Mouse (Mus musculus) midbrain, embryonic 11.5 days (tissue): Measurements from ENCODE around the gene Lcn2. TPM values are rescaled to one million over a fixed set of nuclear protein-coding genes. Genes with fewer than 3 reads are reported as not detected.

ENCODE experiments used
- ATAC-seq: fragments of 200-750 bp; cut with Nextera tagmentation; 2 replicates; pipeline ENCODE4 v1.8.0; 2017; ENCODE audit warnings: moderate TSS enrichment, moderate library complexity; ENCODE audit not compliant: low FRiP score
- DNase-seq: peaks from one replicate; pipeline ENCODE4 v3.0.0; 2015; ENCODE audit warnings: low spot score; ENCODE audit errors: missing footprints
- H3K27ac ChIP-seq: fragments of 300-500 bp; sonication (generic); 2 replicates; pipeline ENCODE4 v1.5.1; 2014; ENCODE audit warnings: low read depth, low read length
- H3K27me3 ChIP-seq: fragments of 300-500 bp; sonication (generic); 2 replicates; pipeline ENCODE4 v1.6.1; 2014; ENCODE audit warnings: mild to moderate bottlenecking, low read length, moderate library complexity, mixed read lengths; ENCODE audit not compliant: control insufficient read depth, insufficient read depth
- H3K36me3 ChIP-seq: fragments of 300-500 bp; sonication (generic); 2 replicates; pipeline ENCODE4 v1.6.1; 2014; ENCODE audit warnings: mild to moderate bottlenecking, low read length, moderate library complexity, mixed read lengths; ENCODE audit not compliant: control insufficient read depth, insufficient read depth
- H3K4me1 ChIP-seq: fragments of 300-500 bp; sonication (generic); 2 replicates; pipeline ENCODE4 v1.6.1; 2014; ENCODE audit warnings: low read length; ENCODE audit not compliant: control insufficient read depth, insufficient read depth
- H3K4me2 ChIP-seq: fragments of 300-500 bp; sonication (generic); 2 replicates; pipeline ENCODE4 v1.6.1; 2014; ENCODE audit warnings: mild to moderate bottlenecking, moderate library complexity
- H3K4me3 ChIP-seq: fragments of 300-500 bp; sonication (generic); 2 replicates; pipeline ENCODE4 v1.5.1; 2014; ENCODE audit warnings: low read depth, low read length
- H3K9ac ChIP-seq: fragments of 300-500 bp; sonication (generic); 2 replicates; pipeline ENCODE4 v1.6.1; 2014; ENCODE audit warnings: low read length
- H3K9me3 ChIP-seq: fragments of 300-500 bp; sonication (generic); 2 replicates; pipeline ENCODE4 v1.6.1; 2016; ENCODE audit warnings: low read length; ENCODE audit not compliant: control insufficient read depth
- WGBS: fragments of 180-500 bp; shearing (Covaris S2); extraction: QIAGEN DNeasy Blood & Tissue Kit; methylation state at CpG from one replicate; pipeline ENCODE4 v1.1.7; 2014; 5-methylcytosine and 5-hydroxymethylcytosine counted together
- polyA plus RNA-seq: library from polyadenylated mRNA; unstranded; fragments of >200 nt; fragmentation: Nextera tagmentation; extraction: Ambion mirVana; gene quantifications from 2 replicates; pipeline ENCODE4 v1.2.1, GENCODE M21; 2014

The Lcn2 gene
- 0.30 TPM in 1 of 2 replicates, not detected in the other for polyA plus RNA-seq

DNA sequence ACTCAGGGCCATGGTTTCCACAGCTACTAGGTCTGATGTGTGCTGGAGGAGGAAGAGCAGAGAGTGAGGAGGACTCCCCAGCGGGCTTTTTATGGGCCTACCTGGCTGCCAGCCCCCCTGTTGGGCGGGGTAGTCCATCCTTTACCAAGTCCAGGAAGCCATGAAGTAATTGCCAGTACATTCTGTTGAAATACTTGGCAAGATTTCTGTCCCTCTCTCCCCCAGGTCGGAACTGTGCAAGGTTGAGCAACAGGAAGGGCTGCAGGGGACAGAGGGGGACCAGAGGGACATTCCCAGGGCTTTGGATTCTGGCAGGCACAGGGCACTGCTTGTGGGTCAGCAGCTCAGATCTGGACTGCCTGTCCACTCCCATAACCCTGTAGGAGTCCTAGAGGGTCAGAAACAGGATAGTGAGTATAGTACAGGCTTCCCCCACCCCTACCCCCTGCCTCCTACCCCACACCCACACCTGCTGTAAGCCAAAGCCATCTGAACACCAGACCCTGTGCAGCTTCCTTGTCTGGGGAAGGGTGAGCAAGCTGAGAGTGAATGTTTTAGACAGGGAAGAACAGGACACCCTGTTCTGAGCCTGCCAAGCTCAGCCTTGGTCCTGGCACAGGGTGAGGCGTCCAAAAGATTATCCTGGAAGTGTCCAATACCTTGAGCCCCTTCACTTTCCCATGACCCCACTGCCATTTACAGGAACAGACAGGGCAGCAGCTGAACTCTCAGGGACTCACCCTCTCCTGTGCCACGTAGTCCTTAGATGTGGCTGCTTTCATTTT lies at the start of gene Lcn2:
TSS of gene Lcn2 (minus strand) at position 547 of the 785 bp plus-strand sequence.
- WGBS: 67% methylated on average over 5 of the region's 5 CpGs

DNA sequence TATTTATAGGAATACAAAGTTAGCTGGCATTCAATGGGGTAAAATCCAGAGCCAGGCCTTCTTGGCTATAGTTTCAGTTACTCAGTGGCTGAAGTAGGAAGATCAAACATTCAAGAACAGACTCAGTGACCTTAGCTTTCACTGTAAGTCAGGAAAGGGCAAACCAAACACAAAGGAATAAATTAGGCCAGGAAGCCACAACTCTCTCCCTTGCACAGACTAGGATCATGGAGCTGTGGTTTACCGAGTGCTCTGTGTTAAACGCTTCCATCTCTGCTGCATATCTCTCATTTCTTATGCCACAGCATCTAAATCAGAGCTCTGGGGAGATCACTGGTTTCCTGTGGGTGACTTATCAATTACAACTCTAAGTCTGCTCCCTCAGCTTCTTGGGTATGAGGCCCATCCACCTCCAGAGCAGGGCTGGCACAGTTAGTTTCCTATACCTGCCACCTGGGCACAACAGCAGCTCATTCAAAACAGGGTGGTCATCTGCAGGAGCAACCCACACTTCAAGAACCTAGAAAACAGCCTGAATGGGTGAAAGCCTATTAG lies 49.6 kb upstream of the Lcn2 start:
- H3K9me3 ChIP-seq: no peaks in the 10 kb centered on the region
- peaks cover 16% of the 10 kb centered on the region for H3K4me1 ChIP-seq
- H3K9ac ChIP-seq: no peak overlapping the region
- peak; percentile 60 for DNase-seq
- H3K4me2 ChIP-seq: no peak overlapping the region
- H3K27ac ChIP-seq: no peak overlapping the region
- H3K36me3 ChIP-seq: no peaks in the 10 kb centered on the region
- no peak for ATAC-seq
- H3K27me3 ChIP-seq: no peaks in the 10 kb centered on the region
- 47% methylated on average over 2 of the region's 2 CpGs for WGBS
- no peak overlapping the region for H3K4me3 ChIP-seq

More for the DNA sequence above, at the start of gene Lcn2:
- no peaks in the 10 kb centered on the region for H3K36me3 ChIP-seq
- H3K4me1 ChIP-seq: no peaks in the 10 kb centered on the region
- ATAC-seq (no peak), DNase-seq (no peak)
- no peaks in the 10 kb centered on the region for H3K9me3 ChIP-seq
- no peak within 1 kb of the TSS for H3K27ac ChIP-seq
- H3K27me3 ChIP-seq: no peaks in the 10 kb centered on the region
- no peak within 1 kb of the TSS for H3K4me2 ChIP-seq
- no peak within 1 kb of the TSS for H3K4me3 ChIP-seq
- no peak within 1 kb of the TSS; the same call in 1 of the 2 replicates for H3K9ac ChIP-seq

DNA sequence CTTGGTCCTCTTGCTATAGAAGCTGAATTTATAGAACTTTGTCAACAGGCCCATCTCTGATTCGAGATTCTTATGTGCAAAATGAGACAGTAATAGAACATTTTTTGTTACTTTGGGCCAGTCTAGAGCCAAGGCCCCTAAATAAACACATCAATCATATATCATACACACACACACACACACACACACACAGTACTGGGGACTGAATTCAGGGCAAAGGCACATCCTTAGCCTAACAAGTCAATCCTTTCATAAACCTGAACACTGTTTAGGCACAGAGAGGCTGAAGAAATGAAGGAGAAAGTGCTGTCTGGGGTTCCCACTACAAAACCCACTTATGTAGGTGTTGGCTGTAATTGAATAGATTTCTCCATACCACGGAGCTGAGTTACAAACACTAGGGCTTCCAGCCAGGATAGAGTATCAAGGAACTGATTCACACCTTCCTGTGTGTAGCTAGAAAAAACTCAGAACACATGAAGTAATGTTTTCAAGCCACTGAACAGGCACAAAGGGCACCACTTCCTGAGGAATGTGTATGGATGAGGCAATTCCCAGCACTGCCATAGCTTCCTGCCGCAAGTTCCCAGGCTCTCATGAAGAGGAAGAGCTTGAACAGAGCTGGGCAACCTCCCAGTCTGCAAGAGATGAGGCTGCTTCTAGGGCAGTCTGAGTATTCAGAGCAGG lies 48.8 kb upstream of the Lcn2 start:
- DNase-seq (peak; percentile 84), ATAC-seq (no peak)
- Histone ChIP-seq H3K4me2 (no peak overlapping the region), H3K27ac (no peak overlapping the region), H3K9ac (no peak overlapping the region), H3K4me1 (peaks cover 16% of the 10 kb centered on the region), H3K4me3 (no peak overlapping the region), H3K27me3 (no peaks in the 10 kb centered on the region), H3K36me3 (no peaks in the 10 kb centered on the region), H3K9me3 (no peaks in the 10 kb centered on the region)
- WGBS: 66% methylated on average over 3 of the region's 3 CpGs

DNA sequence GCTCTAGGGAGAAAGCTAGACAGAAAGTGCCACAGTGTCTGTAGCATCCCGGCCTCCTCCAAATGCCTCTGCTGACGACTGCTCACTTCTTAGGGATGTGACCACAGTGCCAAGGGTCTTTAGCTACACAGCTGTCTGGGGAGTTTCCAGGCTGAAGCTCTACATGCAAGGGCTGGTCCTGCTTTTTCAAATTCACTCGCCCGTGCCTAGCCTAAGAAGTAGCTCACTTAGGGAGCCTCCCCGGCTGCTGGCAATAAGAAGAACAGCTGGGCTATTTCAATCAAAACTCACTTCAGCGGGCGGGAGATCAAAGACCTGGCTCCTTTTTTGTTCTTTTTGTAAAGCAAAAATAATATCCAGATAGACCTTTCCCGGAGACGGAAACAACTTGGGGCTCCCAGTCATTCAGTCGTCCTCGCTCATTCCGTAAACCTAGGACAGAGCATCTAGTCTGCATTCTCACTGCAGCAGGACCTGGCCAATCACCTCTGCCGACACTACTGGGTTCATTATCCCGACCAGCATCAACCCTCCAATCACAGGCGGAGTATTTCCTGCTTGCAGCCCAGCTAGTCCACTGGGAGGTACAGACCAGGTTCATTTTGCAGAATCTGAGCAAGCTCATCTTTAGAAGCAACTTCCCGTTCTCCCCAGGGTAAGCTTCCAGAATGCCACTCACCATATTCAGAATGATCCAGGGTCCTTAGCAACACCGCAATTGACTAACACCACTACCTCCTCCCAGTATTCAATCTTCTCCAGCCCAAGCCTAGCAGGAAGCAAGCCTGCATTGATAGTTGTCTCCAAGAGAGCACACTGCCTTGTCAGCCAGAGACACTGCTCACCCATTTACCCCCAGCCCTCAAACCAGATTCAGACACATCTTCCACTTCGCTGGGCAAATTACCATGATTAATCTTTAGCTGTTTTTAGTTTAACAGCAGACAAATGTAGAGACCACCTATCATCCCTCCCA lies 42.9 kb upstream of the Lcn2 start:
- peak overlapping the region; percentile 44 for H3K4me3 ChIP-seq
- peak overlapping the region; percentile 74 for H3K27ac ChIP-seq
- WGBS: 8% methylated on average over 18 of the region's 18 CpGs
- peak; percentile 96 for ATAC-seq
- peak overlapping the region; percentile 63 for H3K9ac ChIP-seq
- H3K4me2 ChIP-seq: peak overlapping the region; percentile 79
- H3K27me3 ChIP-seq: no peaks in the 10 kb centered on the region
- peak; percentile 98 for DNase-seq
- no peaks in the 10 kb centered on the region for H3K9me3 ChIP-seq
- H3K36me3 ChIP-seq: no peaks in the 10 kb centered on the region
- peaks cover 29% of the 10 kb centered on the region for H3K4me1 ChIP-seq

DNA sequence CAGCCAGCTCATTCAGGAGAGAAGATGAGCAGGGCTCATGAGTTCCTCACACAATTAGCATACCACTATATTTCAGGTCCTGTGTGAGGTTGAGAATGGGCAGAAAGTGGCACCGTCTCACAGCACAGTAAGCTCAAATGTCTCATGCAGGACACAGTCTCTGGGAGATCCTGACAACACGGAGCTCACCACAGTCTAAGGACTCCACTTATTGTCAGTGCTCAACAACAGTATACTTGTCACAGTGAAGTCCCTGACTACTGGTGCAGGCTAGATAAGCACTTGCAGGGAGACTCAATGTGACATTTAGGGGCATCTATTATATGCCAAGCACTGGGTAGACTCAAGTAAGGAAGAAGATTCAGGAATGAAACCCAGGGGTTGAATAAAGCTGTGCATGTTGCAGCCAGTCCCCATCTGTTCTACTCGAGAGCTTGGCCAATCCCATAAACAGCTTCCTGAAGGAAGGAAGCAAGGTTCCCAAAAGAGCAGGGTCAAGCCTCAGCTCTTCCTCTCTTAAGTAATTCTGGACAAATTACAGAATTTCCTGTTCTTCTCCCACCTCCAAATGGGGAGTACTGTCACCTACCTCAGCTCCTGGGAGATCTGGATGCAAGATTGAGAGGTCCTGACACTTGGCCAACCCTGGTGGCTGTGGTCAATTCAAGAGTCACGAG lies 41.3 kb upstream of the Lcn2 start:
- H3K4me2 ChIP-seq: peak overlapping the region; percentile 79; the same call in 1 of the 2 replicates
- peaks cover 33% of the 10 kb centered on the region for H3K4me1 ChIP-seq
- no peak overlapping the region; the same call in 1 of the 2 replicates for H3K4me3 ChIP-seq

DNA sequence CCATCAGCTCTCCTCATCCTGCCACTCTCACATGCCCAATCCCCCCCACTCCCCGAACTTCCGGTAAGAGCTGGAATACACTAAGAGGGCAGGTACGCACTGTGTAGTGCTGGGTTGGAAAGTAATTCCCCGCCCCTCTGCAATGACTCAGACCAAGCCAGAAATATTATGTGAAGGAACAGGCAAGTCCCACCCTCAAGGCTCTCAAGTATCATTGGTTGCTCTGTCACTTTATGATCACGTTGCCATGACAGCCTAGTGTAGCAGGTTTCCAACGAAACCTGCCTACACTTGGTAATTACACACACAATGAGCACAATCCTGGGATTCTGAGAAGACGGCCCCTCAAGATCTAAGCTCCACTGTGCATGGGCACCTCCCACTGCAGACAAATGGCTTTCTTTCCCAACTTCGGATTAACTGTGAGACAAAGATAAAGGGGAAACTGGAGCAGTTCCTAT lies 40.2 kb upstream of the Lcn2 start:
- DNase-seq (peak; percentile 77), ATAC-seq (no peak)
- no peaks in the 10 kb centered on the region for H3K9me3 ChIP-seq
- H3K4me2 ChIP-seq: peak overlapping the region; percentile 79
- peaks cover 39% of the 10 kb centered on the region for H3K4me1 ChIP-seq
- 54% methylated on average over 8 of the region's 8 CpGs for WGBS
- no peak overlapping the region for H3K4me3 ChIP-seq
- H3K9ac ChIP-seq: peak overlapping the region; percentile 21; the same call in 1 of the 2 replicates
- H3K36me3 ChIP-seq: no peaks in the 10 kb centered on the region
- no peaks in the 10 kb centered on the region for H3K27me3 ChIP-seq
- H3K27ac ChIP-seq: 0 out of 2 replicates have a peak overlapping the region, but pooled peaks have one; percentile 33

More for the DNA sequence above, 41.3 kb upstream of the Lcn2 start:
- ATAC-seq (no peak), DNase-seq (peak; percentile 59)
- H3K27ac ChIP-seq: no peak overlapping the region
- 82% methylated on average over 4 of the region's 4 CpGs for WGBS
- H3K27me3 ChIP-seq: no peaks in the 10 kb centered on the region
- no peaks in the 10 kb centered on the region for H3K9me3 ChIP-seq
- H3K9ac ChIP-seq: no peak overlapping the region
- H3K36me3 ChIP-seq: no peaks in the 10 kb centered on the region

DNA sequence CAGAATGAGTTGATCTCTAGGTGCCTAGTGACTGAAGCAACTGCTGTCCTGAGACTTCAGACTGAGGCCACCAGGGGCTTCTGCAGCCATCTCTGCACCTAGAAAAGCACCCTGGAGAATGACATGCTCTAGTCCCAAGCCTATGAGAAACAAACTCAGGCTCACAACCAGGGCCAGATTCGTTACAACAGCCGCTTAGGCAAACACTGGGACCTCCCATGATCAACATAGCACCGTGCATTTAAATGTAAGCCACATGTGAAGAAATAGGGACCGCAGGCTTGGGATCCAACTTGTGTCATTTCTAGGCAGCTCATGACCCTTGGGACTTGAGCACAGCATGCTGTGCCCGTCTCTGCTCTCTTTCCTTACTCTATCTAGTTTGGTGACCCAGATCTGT lies 39.7 kb upstream of the Lcn2 start:
- ATAC-seq: no peak
- Histone ChIP-seq H3K9me3 (no peaks in the 10 kb centered on the region), H3K36me3 (no peaks in the 10 kb centered on the region), H3K27me3 (no peaks in the 10 kb centered on the region), H3K27ac (no peak overlapping the region), H3K9ac (no peak overlapping the region), H3K4me2 (no peak overlapping the region), H3K4me3 (no peak overlapping the region), H3K4me1 (peaks cover 43% of the 10 kb centered on the region)
- DNase-seq: peak; percentile 78
- 72% methylated on average over 5 of the region's 5 CpGs for WGBS

DNA sequence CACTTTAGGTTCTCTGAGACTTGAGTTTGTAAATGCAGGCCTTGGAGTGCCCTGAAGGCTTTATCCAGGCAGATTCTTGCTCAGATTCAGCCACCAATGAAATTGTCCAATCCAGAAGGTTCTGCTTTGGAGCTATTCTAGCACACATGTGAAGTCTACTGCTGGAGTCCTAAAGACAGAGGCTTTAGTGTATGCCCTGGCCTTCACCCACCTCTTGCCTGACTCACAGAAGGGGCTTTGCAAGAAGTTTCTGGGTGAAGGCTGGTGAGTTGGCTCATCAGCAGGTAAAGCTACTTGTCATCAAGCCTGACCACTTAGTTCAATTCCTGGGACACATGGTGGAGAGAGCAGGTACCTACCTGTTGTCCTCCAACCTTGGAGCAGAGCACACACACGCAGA lies 38.1 kb upstream of the Lcn2 start:
- Histone ChIP-seq H3K27me3 (no peaks in the 10 kb centered on the region), H3K27ac (no peak overlapping the region), H3K9me3 (no peaks in the 10 kb centered on the region), H3K4me2 (no peak overlapping the region), H3K4me1 (peaks cover 38% of the 10 kb centered on the region), H3K36me3 (peaks cover 2% of the 10 kb centered on the region; the same call in 1 of the 2 replicates), H3K4me3 (no peak overlapping the region), H3K9ac (no peak overlapping the region)
- no peak for ATAC-seq
- 100% methylated on average over 1 of the region's 1 CpGs for WGBS
- DNase-seq: peak; percentile 51
